Mouse (Mus musculus): ENCODE measurements around the gene Senp1.

The Senp1 gene

GRCm38 (mm10) chr15:98002991-98003821 lies 90.3 kb downstream of the Senp1 start:
- DNase-seq (ENCODE audit: low read depth, low spot score) = peak; percentile 63

- no peak for DNase-seq (ENCODE audit: low read depth, low spot score)
Measured at GRCm38 (mm10) chr15:98002113-98002990, 91.2 kb downstream of the Senp1 start.

- DNase-seq (ENCODE audit: low read depth, low spot score) = peak; percentile 69
Measured at GRCm38 (mm10) chr15:98001321-98002112, 92.0 kb downstream of the Senp1 start.

GRCm38 (mm10) chr15:97999991-98000390 lies 93.6 kb downstream of the Senp1 start:
- DNase-seq (ENCODE audit: low read depth, low spot score) = no peak

- DNase-seq (ENCODE audit: low read depth, low spot score) = peak; percentile 71
Measured at GRCm38 (mm10) chr15:97999546-97999945, 94.0 kb downstream of the Senp1 start.

- no peak for DNase-seq (ENCODE audit: low read depth, low spot score)
Measured at GRCm38 (mm10) chr15:97996716-97997256, 96.8 kb downstream of the Senp1 start.

GRCm38 (mm10) chr15:97992712-97993286 lies 100.7 kb downstream of the Senp1 start:
- DNase-seq (ENCODE audit: low read depth, low spot score) = peak; percentile 94

GRCm38 (mm10) chr15:97992027-97992711 lies 101.4 kb downstream of the Senp1 start:
- DNase-seq (ENCODE audit: low read depth, low spot score) = peak; percentile 48

GRCm38 (mm10) chr15:97991285-97991895 lies 102.2 kb downstream of the Senp1 start:
- no peak for DNase-seq (ENCODE audit: low read depth, low spot score)

- no peak for DNase-seq (ENCODE audit: low read depth, low spot score)
Measured at GRCm38 (mm10) chr15:97990721-97991120, 102.8 kb downstream of the Senp1 start.

GRCm38 (mm10) chr15:97990124-97990523 lies 103.4 kb downstream of the Senp1 start:
- DNase-seq (ENCODE audit: low read depth, low spot score) = peak; percentile 73

GRCm38 (mm10) chr15:97989544-97989943 lies 104.0 kb downstream of the Senp1 start:
- DNase-seq (ENCODE audit: low read depth, low spot score) = no peak
